Mouse (Mus musculus): ENCODE measurements around the gene Erbb2. TPM values are rescaled to one million over a fixed set of nuclear protein-coding genes. Genes with fewer than 3 reads are reported as not detected.

Gene Erbb2
- polyA plus RNA-seq, 1 experiment from 2014 or later: 7.6 TPM

- no peak overlapping the region for H3K9ac ChIP-seq (replicated peaks; ENCODE audit: low read length)
- no peaks in the 10 kb centered on the region for H3K9me3 ChIP-seq (ENCODE audit: control insufficient read depth, low read length)
- 0 out of 2 replicates have a peak, but pooled peaks cover 4% of the 10 kb centered on the region for H3K4me1 ChIP-seq (ENCODE audit: control insufficient read depth, insufficient read depth, low read length)
- H3K4me2 ChIP-seq (ENCODE audit: low read length): no peak overlapping the region
- no peaks in the 10 kb centered on the region for H3K27me3 ChIP-seq (ENCODE audit: control insufficient read depth, insufficient read depth, low read length)
- no peak overlapping the region for H3K27ac ChIP-seq (replicated peaks; ENCODE audit: low read depth, low read length)
- no peak for ATAC-seq (ENCODE audit: low FRiP score, low TSS enrichment)
- WGBS: 67% methylated on average over 8 of the region's 8 CpGs
- no peak for DNase-seq
- H3K4me3 ChIP-seq (replicated peaks; ENCODE audit: low read depth, low read length): no peak overlapping the region
- H3K36me3 ChIP-seq (ENCODE audit: control insufficient read depth, insufficient read depth, low read length): no peaks in the 10 kb centered on the region
Measured at GRCm38 (mm10) chr11:98473916-98474479, 61.7 kb downstream of the Erbb2 start.

- 0 out of 2 replicates have a peak, but pooled peaks cover 4% of the 10 kb centered on the region for H3K4me1 ChIP-seq (ENCODE audit: control insufficient read depth, insufficient read depth, low read length)
- ATAC-seq (ENCODE audit: low FRiP score, low TSS enrichment) (no peak), DNase-seq (no peak)
- H3K4me3 ChIP-seq (replicated peaks; ENCODE audit: low read depth, low read length): no peak overlapping the region
- H3K4me2 ChIP-seq (ENCODE audit: low read length): no peak overlapping the region
- no peak overlapping the region for H3K9ac ChIP-seq (replicated peaks; ENCODE audit: low read length)
- H3K27ac ChIP-seq (replicated peaks; ENCODE audit: low read depth, low read length): no peak overlapping the region
- 91% methylated on average over 11 of the region's 11 CpGs for WGBS
- no peaks in the 10 kb centered on the region for H3K27me3 ChIP-seq (ENCODE audit: control insufficient read depth, insufficient read depth, low read length)
- H3K9me3 ChIP-seq (ENCODE audit: control insufficient read depth, low read length): no peaks in the 10 kb centered on the region
- no peaks in the 10 kb centered on the region for H3K36me3 ChIP-seq (ENCODE audit: control insufficient read depth, insufficient read depth, low read length)
Measured at GRCm38 (mm10) chr11:98474967-98475366, 62.7 kb downstream of the Erbb2 start.

- Histone ChIP-seq H3K9me3 (ENCODE audit: control insufficient read depth, low read length) (no peaks in the 10 kb centered on the region), H3K27me3 (ENCODE audit: control insufficient read depth, insufficient read depth, low read length) (no peaks in the 10 kb centered on the region), H3K4me3 (replicated peaks; ENCODE audit: low read depth, low read length) (no peak overlapping the region), H3K27ac (replicated peaks; ENCODE audit: low read depth, low read length) (no peak overlapping the region), H3K9ac (replicated peaks; ENCODE audit: low read length) (no peak overlapping the region), H3K36me3 (ENCODE audit: control insufficient read depth, insufficient read depth, low read length) (no peaks in the 10 kb centered on the region), H3K4me2 (ENCODE audit: low read length) (no peak overlapping the region), H3K4me1 (ENCODE audit: control insufficient read depth, insufficient read depth, low read length) (0 out of 2 replicates have a peak, but pooled peaks cover 4% of the 10 kb centered on the region)
- no peak for ATAC-seq (ENCODE audit: low FRiP score, low TSS enrichment)
- DNase-seq: no peak
- WGBS: 89% methylated on average over 9 of the region's 9 CpGs
Measured at GRCm38 (mm10) chr11:98475630-98476433, 63.6 kb downstream of the Erbb2 start.

GRCm38 (mm10) chr11:98476434-98476807, 64.2 kb downstream of the Erbb2 start:
- 0 out of 2 replicates have a peak, but pooled peaks cover 4% of the 10 kb centered on the region for H3K4me1 ChIP-seq (ENCODE audit: control insufficient read depth, insufficient read depth, low read length)
- ATAC-seq (ENCODE audit: low FRiP score, low TSS enrichment): no peak
- H3K27me3 ChIP-seq (ENCODE audit: control insufficient read depth, insufficient read depth, low read length): no peaks in the 10 kb centered on the region
- no peak overlapping the region for H3K9ac ChIP-seq (replicated peaks; ENCODE audit: low read length)
- no peak overlapping the region for H3K27ac ChIP-seq (replicated peaks; ENCODE audit: low read depth, low read length)
- no peaks in the 10 kb centered on the region for H3K9me3 ChIP-seq (ENCODE audit: control insufficient read depth, low read length)
- DNase-seq: no peak
- no peak overlapping the region for H3K4me3 ChIP-seq (replicated peaks; ENCODE audit: low read depth, low read length)
- no peaks in the 10 kb centered on the region for H3K36me3 ChIP-seq (ENCODE audit: control insufficient read depth, insufficient read depth, low read length)
- no peak overlapping the region for H3K4me2 ChIP-seq (ENCODE audit: low read length)
- 89% methylated on average over 4 of the region's 4 CpGs for WGBS

GRCm38 (mm10) chr11:98477011-98477701, 64.9 kb downstream of the Erbb2 start:
- H3K27ac ChIP-seq (replicated peaks; ENCODE audit: low read depth, low read length): no peak overlapping the region
- no peak overlapping the region for H3K4me2 ChIP-seq (ENCODE audit: low read length)
- no peak overlapping the region for H3K4me3 ChIP-seq (replicated peaks; ENCODE audit: low read depth, low read length)
- ATAC-seq (ENCODE audit: low FRiP score, low TSS enrichment): no peak
- no peaks in the 10 kb centered on the region for H3K27me3 ChIP-seq (ENCODE audit: control insufficient read depth, insufficient read depth, low read length)
- 75% methylated on average over 14 of the region's 14 CpGs for WGBS
- H3K9ac ChIP-seq (replicated peaks; ENCODE audit: low read length): no peak overlapping the region
- no peaks in the 10 kb centered on the region for H3K9me3 ChIP-seq (ENCODE audit: control insufficient read depth, low read length)
- no peak for DNase-seq
- no peaks in the 10 kb centered on the region for H3K36me3 ChIP-seq (ENCODE audit: control insufficient read depth, insufficient read depth, low read length)
- 0 out of 2 replicates have a peak, but pooled peaks cover 4% of the 10 kb centered on the region for H3K4me1 ChIP-seq (ENCODE audit: control insufficient read depth, insufficient read depth, low read length)

GRCm38 (mm10) chr11:98479026-98479939, 67.0 kb downstream of the Erbb2 start:
- H3K9me3 ChIP-seq (ENCODE audit: control insufficient read depth, low read length): no peaks in the 10 kb centered on the region
- H3K36me3 ChIP-seq (ENCODE audit: control insufficient read depth, insufficient read depth, low read length): no peaks in the 10 kb centered on the region
- ATAC-seq (ENCODE audit: low FRiP score, low TSS enrichment): no peak
- DNase-seq: no peak
- H3K27me3 ChIP-seq (ENCODE audit: control insufficient read depth, insufficient read depth, low read length): no peaks in the 10 kb centered on the region
- H3K4me1 ChIP-seq (ENCODE audit: control insufficient read depth, insufficient read depth, low read length): no peaks in the 10 kb centered on the region
- no peak overlapping the region for H3K27ac ChIP-seq (replicated peaks; ENCODE audit: low read depth, low read length)
- WGBS: 85% methylated on average over 13 of the region's 13 CpGs
- no peak overlapping the region for H3K4me2 ChIP-seq (ENCODE audit: low read length)
- no peak overlapping the region for H3K4me3 ChIP-seq (replicated peaks; ENCODE audit: low read depth, low read length)
- H3K9ac ChIP-seq (replicated peaks; ENCODE audit: low read length): no peak overlapping the region

- Histone ChIP-seq H3K9me3 (ENCODE audit: control insufficient read depth, low read length) (no peaks in the 10 kb centered on the region), H3K9ac (replicated peaks; ENCODE audit: low read length) (no peak overlapping the region), H3K27me3 (ENCODE audit: control insufficient read depth, insufficient read depth, low read length) (no peaks in the 10 kb centered on the region), H3K4me2 (ENCODE audit: low read length) (no peak overlapping the region), H3K4me1 (ENCODE audit: control insufficient read depth, insufficient read depth, low read length) (no peaks in the 10 kb centered on the region), H3K36me3 (ENCODE audit: control insufficient read depth, insufficient read depth, low read length) (no peaks in the 10 kb centered on the region), H3K4me3 (replicated peaks; ENCODE audit: low read depth, low read length) (no peak overlapping the region), H3K27ac (replicated peaks; ENCODE audit: low read depth, low read length) (no peak overlapping the region)
- 91% methylated on average over 12 of the region's 12 CpGs for WGBS
- DNase-seq (no peak), ATAC-seq (ENCODE audit: low FRiP score, low TSS enrichment) (no peak)
Measured at GRCm38 (mm10) chr11:98479940-98480497, 67.7 kb downstream of the Erbb2 start.

GRCm38 (mm10) chr11:98481231-98481630, 69.0 kb downstream of the Erbb2 start:
- H3K4me2 ChIP-seq (ENCODE audit: low read length): no peak overlapping the region
- no peak overlapping the region for H3K4me3 ChIP-seq (replicated peaks; ENCODE audit: low read depth, low read length)
- DNase-seq: no peak
- H3K4me1 ChIP-seq (ENCODE audit: control insufficient read depth, insufficient read depth, low read length): no peaks in the 10 kb centered on the region
- no peaks in the 10 kb centered on the region for H3K27me3 ChIP-seq (ENCODE audit: control insufficient read depth, insufficient read depth, low read length)
- H3K9ac ChIP-seq (replicated peaks; ENCODE audit: low read length): no peak overlapping the region
- H3K27ac ChIP-seq (replicated peaks; ENCODE audit: low read depth, low read length): no peak overlapping the region
- no peak for ATAC-seq (ENCODE audit: low FRiP score, low TSS enrichment)
- no peaks in the 10 kb centered on the region for H3K36me3 ChIP-seq (ENCODE audit: control insufficient read depth, insufficient read depth, low read length)
- no peaks in the 10 kb centered on the region for H3K9me3 ChIP-seq (ENCODE audit: control insufficient read depth, low read length)
- 74% methylated on average over 6 of the region's 6 CpGs for WGBS
